7 mouse cellular contexts compared by ENCODE assay signal in genomic region chr2:141859220-141859619, GRCm38 (mm10).
DNase-seq lines count a peak whose midpoint lies in the region; ATAC-seq and TF ChIP-seq lines count a peak whose summit lies in the region.

No protein-coding gene starts in this region.

- no peak overlapping the region for H3K9ac ChIP-seq in kidney, embryonic 15.5 days
- no peak overlapping the region for H3K9ac ChIP-seq in intestine, postnatal 0 days (ENCODE audit: low read depth, low read length)

- no peak overlapping the region for H3K27ac ChIP-seq in kidney, embryonic 15.5 days
- no peak overlapping the region for H3K27ac ChIP-seq in intestine, postnatal 0 days (ENCODE audit: low read depth, low read length)

- peak; percentile 77 for ATAC-seq in kidney, embryonic 15.5 days (replicated peaks; ENCODE audit: low FRiP score)
- ATAC-seq in intestine, postnatal 0 days: peak; percentile 66
- ATAC-seq in CD4-positive, CD25-positive, alpha-beta regulatory T cell, adult 4 months: no peak

- no peak overlapping the region for H3K4me3 ChIP-seq in kidney, embryonic 15.5 days (replicated peaks)
- no peak overlapping the region for H3K4me3 ChIP-seq in intestine, postnatal 0 days (ENCODE audit: low read depth, low read length)

- no peak for DNase-seq in kidney, adult 9 months
- peak; percentile 29 to 62 for DNase-seq in cerebellum, postnatal 25 days
- DNase-seq in mesoderm, embryonic 11.5 days (ENCODE audit: low read depth, low spot score): peak; percentile 76
- DNase-seq in heart, adult 9 months (ENCODE audit: low spot score in 2 of 2): no peak

- H3K4me1 ChIP-seq in kidney, embryonic 15.5 days: 0 out of 2 replicates have a peak, but pooled peaks cover 6% of the 10 kb centered on the region
- no peaks in the 10 kb centered on the region for H3K4me1 ChIP-seq in intestine, postnatal 0 days (replicated peaks; ENCODE audit: control insufficient read depth, insufficient read depth, low read length)

- H3K4me2 ChIP-seq in kidney, embryonic 15.5 days: no peak overlapping the region
- no peak overlapping the region for H3K4me2 ChIP-seq in intestine, postnatal 0 days (replicated peaks; ENCODE audit: low read depth)

- H3K9me3 ChIP-seq in kidney, embryonic 15.5 days (replicated peaks): no peaks in the 10 kb centered on the region
- H3K9me3 ChIP-seq in intestine, postnatal 0 days (ENCODE audit: control insufficient read depth): no peaks in the 10 kb centered on the region

- H3K27me3 ChIP-seq in kidney, embryonic 15.5 days: no peaks in the 10 kb centered on the region
- no peaks in the 10 kb centered on the region for H3K27me3 ChIP-seq in intestine, postnatal 0 days (replicated peaks; ENCODE audit: control insufficient read depth, insufficient read depth, low read length)

- 11% methylated on average over 2 of the region's 2 CpGs for WGBS in kidney, embryonic 15.5 days
- WGBS in intestine, postnatal 0 days: 24% methylated on average over 2 of the region's 2 CpGs

- TF ChIP-seq CTCF in intestine, postnatal 0 days (IDR thresholded peaks at IDR 0.05; ENCODE audit: low read depth): no peak

- no peaks in the 10 kb centered on the region for H3K36me3 ChIP-seq in kidney, embryonic 15.5 days
- H3K36me3 ChIP-seq in intestine, postnatal 0 days (ENCODE audit: control insufficient read depth, insufficient read depth): no peaks in the 10 kb centered on the region

Comparison
In these comparisons a context has a peak if more than half of its experiments do, and no peak if none do; other contexts are left out.
1. DNase-seq: peak in cerebellum, postnatal 25 days (2 of 2) and mesoderm, embryonic 11.5 days (single experiment); none in kidney, adult 9 months (single experiment) and heart, adult 9 months (0 of 2).